Mouse (Mus musculus): ENCODE results near the gene Gm42878.

DNA sequence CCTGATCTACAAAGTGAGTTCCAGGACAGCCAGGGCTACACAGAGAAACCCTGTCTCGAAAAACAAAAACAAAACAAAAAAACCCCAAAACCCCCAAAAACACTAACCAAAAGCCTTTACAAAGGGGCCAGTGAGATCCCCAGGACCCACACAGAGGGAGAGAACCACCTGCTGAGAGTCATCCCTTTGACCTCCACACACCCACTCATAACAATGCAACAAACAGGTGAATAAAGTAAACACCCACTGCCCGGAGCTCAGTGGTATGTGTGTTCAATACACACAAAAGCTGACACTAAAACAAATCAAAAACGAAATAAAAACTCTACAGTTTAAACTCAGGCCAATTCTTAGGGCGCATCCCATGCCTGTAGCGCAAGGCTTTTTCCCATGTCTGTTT is 5.2 kb downstream of the Gm42878 start:
- TF ChIP-seq CTCF (IDR thresholded peaks at IDR 0.05; ENCODE audit: low read depth, low read length) (no peak), POLR2A (IDR thresholded peaks at IDR 0.05; ENCODE audit: extremely low read depth, insufficient read depth, low read length) (no peak)
